Mouse (Mus musculus) heart, postnatal 36 days (tissue): ENCODE measurements around the gene Dhx58. TPM values are rescaled to one million over a fixed set of nuclear protein-coding genes. Genes with fewer than 3 reads are reported as not detected.
"Not testable (repeated sequence)": the region's sequence is repeated elsewhere in the genome, so short reads cannot be mapped to it uniquely, and the experiment has no call there.

Experiments used
- DNase-seq, 2 experiments: peaks; one replicate each; pipeline ENCODE4 v3.0.0; 2021 to 2022
- intact Hi-C: fragments of 180-260 bp; cut with DNase I; formaldehyde crosslinking; loops from one replicate; pipeline ENCODE4 v1.15.1; 2025
- total RNA-seq, 2 experiments: library from RNA; stranded (reverse); gene quantifications; 2 replicates each; pipeline ENCODE4 v1.2.3; 2021

Gene Dhx58
- total RNA-seq, 2 experiments from 2014 or later: 0.75 to 2.8 TPM

DNA sequence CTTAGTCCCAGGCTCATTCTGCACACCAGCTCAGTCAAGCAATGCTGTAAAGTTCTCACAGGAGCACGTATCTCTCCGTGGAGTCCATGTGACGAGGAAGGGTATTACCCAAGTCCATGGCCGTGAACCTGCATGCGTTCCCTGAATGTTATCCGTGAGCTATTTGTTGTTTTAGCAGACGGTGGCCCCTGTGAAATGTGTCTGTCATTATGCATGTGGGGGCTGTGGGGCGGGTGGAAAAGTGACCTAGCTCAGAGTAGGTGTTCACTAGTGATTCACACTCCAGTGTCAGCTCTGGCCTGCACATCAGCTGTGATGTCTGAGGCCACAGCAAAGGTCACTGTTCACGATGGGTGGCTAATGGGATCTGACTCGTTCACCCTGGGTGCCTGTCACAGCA lies 44.3 kb downstream of the Dhx58 start:
- intact Hi-C loops: no loop called here
- DNase-seq: no peak

DNA sequence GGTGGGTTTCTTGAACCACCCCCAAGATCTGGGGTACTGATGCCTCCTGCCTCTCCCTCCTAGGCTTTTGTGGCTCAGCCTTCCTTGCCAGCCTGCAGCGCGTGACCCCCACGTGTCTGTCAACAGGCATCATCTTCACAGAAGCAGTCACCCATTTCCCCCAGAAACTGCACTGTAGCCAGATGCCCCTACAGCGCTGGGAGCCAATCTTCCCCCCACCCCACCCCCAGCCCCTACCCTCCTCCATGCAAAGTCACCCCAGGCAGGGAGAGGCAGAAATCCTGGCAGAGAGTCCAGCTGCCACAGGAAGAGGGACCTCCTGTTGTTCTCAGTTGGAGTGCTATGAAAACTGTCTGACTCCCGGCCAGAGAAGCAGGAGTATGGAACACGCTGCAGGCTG lies 47.6 kb downstream of the Dhx58 start:
- intact Hi-C loops: no loop called here
- DNase-seq: no peak

DNA sequence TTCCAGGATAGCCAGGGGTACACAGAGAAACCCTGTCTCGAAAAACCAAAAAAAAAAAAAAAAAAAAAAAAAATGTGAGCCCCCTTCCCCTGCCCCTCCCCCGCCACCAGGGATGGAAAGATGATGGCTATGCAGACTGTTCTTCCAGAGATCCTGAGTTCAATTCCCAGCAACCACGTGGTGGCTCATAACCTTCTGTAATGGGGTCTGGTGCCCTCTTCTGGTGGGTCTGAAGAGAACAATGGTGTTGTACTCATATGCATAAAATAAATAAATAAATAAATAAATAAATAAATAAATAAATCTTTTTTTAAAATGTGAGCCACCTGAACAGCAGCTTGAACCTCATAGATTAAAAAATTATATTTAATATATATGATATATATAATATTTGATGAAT lies 48.5 kb downstream of the Dhx58 start:
- DNase-seq, intact Hi-C loops: not testable (repeated sequence)

DNA sequence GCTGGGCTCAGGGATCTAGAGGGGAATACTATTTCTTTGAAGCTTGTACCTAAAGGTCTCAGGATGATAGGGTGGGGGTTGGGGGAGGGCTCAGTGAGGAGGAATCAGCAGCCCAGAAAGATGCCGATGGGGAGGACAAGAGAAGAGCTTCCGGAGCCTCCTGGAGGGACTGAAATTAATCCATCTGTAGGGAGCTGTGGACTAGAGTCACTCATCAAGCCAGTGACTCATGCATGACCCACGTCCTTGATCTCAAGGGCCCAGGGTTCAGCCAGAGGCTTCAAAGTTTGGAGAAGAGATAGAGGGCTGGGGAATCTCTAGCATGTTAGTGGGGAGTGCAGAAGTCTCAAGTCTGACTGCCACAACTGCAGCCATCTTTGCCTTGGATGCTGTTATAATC lies 52.3 kb downstream of the Dhx58 start:
- no peak for DNase-seq
- intact Hi-C loops: no loop called here

DNA sequence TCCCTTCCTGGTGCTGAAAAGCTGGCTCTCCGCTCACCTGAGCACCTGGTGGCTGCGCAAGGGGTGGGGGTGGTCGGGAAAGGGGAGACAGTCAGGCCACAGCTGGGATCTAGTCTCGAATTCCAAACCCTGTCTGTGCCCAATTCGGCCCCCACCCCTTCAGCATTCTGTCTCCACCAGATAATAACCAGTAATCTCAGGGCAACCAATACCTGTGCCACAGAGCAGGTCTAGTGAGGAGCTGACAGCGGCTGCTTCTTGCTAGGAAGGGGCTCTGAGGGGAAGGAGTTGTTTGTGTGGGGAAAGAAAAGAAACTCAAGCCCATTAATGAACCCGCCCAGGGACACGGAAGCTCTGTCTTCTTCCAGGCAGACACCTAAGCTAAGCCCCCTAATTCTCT lies 52.9 kb downstream of the Dhx58 start:
- intact Hi-C loops: no loop called here
- DNase-seq: no peak

DNA sequence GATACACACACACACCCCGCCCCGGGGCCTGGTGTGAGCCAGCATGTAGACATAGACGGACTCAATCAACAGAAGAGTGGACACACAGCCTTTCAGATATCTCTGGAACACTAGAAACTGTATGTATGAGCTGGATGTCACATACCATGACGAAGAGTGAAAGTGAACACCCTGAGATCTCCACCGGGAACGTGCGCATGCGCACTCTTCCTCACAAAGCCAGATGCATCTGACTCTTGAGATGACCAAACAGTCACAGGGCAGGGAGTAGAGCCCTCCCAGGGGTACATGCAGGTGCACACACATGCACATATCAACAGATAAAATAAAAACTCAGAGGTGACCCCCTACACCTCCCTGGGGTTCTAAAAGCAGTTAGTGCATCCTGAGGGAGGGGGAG lies 55.7 kb downstream of the Dhx58 start:
- DNase-seq: no peak
- intact Hi-C loops: no loop called here

DNA sequence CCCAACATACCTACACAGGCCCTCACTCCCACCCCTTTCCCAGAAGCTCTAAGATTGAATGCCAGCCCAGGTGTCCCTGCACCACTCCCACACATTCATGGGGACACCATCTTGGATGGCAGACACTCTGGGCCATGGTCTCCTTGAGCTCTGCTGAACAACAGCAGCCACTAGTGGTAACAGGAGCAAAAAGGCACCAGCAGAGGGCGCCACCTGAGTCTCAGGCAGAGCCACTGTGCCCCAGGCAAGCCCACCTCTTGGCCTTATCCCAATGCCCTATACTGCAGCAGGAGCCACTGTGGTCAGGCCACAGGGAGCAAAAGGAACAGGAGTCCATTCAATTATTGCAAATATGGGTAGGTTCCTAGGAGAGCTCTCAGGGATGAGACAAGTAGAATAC lies 57.8 kb downstream of the Dhx58 start:
- intact Hi-C loops: no loop called here
- peak in 1 of 2 experiments; percentile 39 for DNase-seq

Other genes starting within 250 kb of the Dhx58 start
- 1 to 10 TPM; 7.6 to 8.2 TPM for gene Klhl11, start 231.5 kb downstream of the Dhx58 start, total RNA-seq
- 10 to 100 TPM; 27.3 to 38.1 TPM for gene Acly, start 176.3 kb downstream of the Dhx58 start, total RNA-seq
- gene Ttc25, start 158.7 kb downstream of the Dhx58 start, total RNA-seq: under 1 TPM; 0.22 to 0.49 TPM
- 1 to 10 TPM; 5.5 to 7.2 TPM for gene Cnp, start 129.4 kb downstream of the Dhx58 start, total RNA-seq
- gene Nkiras2, start 85.0 kb downstream of the Dhx58 start, total RNA-seq: 10 to 100 TPM; 57.2 to 59.2 TPM
- gene Dnajc7, start 84.1 kb downstream of the Dhx58 start, total RNA-seq: 100 to 1,000 TPM; 123 to 133 TPM
- gene Zfp385c, start 11.8 kb downstream of the Dhx58 start, total RNA-seq: under 1 TPM in 1 of 2 experiments, not detected in 1; 0.28 TPM
- 10 to 100 TPM; 12.4 to 13.0 TPM for gene Kat2a, start 8.2 kb upstream of the Dhx58 start, total RNA-seq
- gene Hspb9, start 9.6 kb upstream of the Dhx58 start, total RNA-seq: under 1 TPM in 1 of 2 experiments, not detected in 1; 0.43 TPM
- gene Rab5c, start 33.9 kb upstream of the Dhx58 start, total RNA-seq: 10 to 100 TPM; 54.3 to 62.1 TPM
- gene Kcnh4, start 55.7 kb upstream of the Dhx58 start, total RNA-seq: not detected
- gene Hcrt, start 58.7 kb upstream of the Dhx58 start, total RNA-seq: not detected
- 1 to 10 TPM; 8.5 to 9.5 TPM for gene Ghdc, start 66.7 kb upstream of the Dhx58 start, total RNA-seq
- gene Stat5b, start 146.5 kb upstream of the Dhx58 start, total RNA-seq: 10 to 100 TPM; 62.7 to 62.8 TPM
- 10 to 100 TPM; 19.8 to 24.1 TPM for gene Stat5a, start 155.1 kb upstream of the Dhx58 start, total RNA-seq
- 10 to 100 TPM; 93.5 to 93.9 TPM for gene Stat3, start 235.3 kb upstream of the Dhx58 start, total RNA-seq